7 mouse cellular contexts compared by ENCODE assay signal in genomic region chr19:32757831-32758792, GRCm38 (mm10). TPM values are rescaled to one million over a fixed set of nuclear protein-coding genes. Genes with fewer than 3 reads are reported as not detected.
DNase-seq lines count a peak whose midpoint lies in the region; ATAC-seq lines count a peak whose summit lies in the region.

No protein-coding gene starts in this region.

- no peaks in the 10 kb centered on the region for H3K9me3 ChIP-seq in intestine, embryonic 16.5 days (ENCODE audit: control insufficient read depth, low read length)
- no peaks in the 10 kb centered on the region for H3K9me3 ChIP-seq in limb, embryonic 13.5 days
- H3K9me3 ChIP-seq in midbrain, embryonic 16.5 days (replicated peaks; ENCODE audit: control insufficient read depth, low read length, poor library complexity, severe bottlenecking): no peaks in the 10 kb centered on the region

- H3K4me3 ChIP-seq in intestine, embryonic 16.5 days (ENCODE audit: low read length): peak overlapping the region; percentile 100
- H3K4me3 ChIP-seq in limb, embryonic 13.5 days: peak overlapping the region; percentile 96
- peak overlapping the region; percentile 69 for H3K4me3 ChIP-seq in midbrain, embryonic 16.5 days (ENCODE audit: low read depth, low read length)

- H3K27me3 ChIP-seq in intestine, embryonic 16.5 days (replicated peaks; ENCODE audit: control insufficient read depth, insufficient read depth, low read length): no peaks in the 10 kb centered on the region
- H3K27me3 ChIP-seq in limb, embryonic 13.5 days: peaks cover 21% of the 10 kb centered on the region
- H3K27me3 ChIP-seq in midbrain, embryonic 16.5 days (ENCODE audit: control insufficient read depth, insufficient read depth, low read depth, low read length): no peaks in the 10 kb centered on the region
- no peaks in the 10 kb centered on the region for H3K27me3 ChIP-seq in splenic B cell, adult 2 months (ENCODE audit: control insufficient read depth, insufficient read depth, low read length, poor library complexity, severe bottlenecking)

- H3K9ac ChIP-seq in intestine, embryonic 16.5 days (ENCODE audit: low read depth, low read length): peak overlapping the region; percentile 100
- H3K9ac ChIP-seq in limb, embryonic 13.5 days: peak overlapping the region; percentile 99
- peak overlapping the region; percentile 98 for H3K9ac ChIP-seq in midbrain, embryonic 16.5 days (ENCODE audit: low read depth, low read length)

- peak; percentile 1; the same call in 1 of the 2 replicates for ATAC-seq in intestine, embryonic 16.5 days
- 0 out of 2 replicates have a peak, but pooled peaks have one; percentile 2 for ATAC-seq in limb, embryonic 13.5 days (ENCODE audit: low FRiP score, low read depth)
- ATAC-seq in midbrain, embryonic 16.5 days: peak; percentile 12

- WGBS in intestine, embryonic 16.5 days: under 1% methylated on average over 49 of the region's 69 CpGs
- WGBS in limb, embryonic 13.5 days: under 1% methylated on average over 42 of the region's 69 CpGs
- under 1% methylated on average over 42 of the region's 69 CpGs for WGBS in midbrain, embryonic 16.5 days

- peak overlapping the region; percentile 100 for H3K27ac ChIP-seq in intestine, embryonic 16.5 days (ENCODE audit: low read length)
- H3K27ac ChIP-seq in limb, embryonic 13.5 days: peak overlapping the region; percentile 99
- H3K27ac ChIP-seq in midbrain, embryonic 16.5 days (ENCODE audit: low read length): peak overlapping the region; percentile 99

- peaks cover 12% of the 10 kb centered on the region for H3K4me1 ChIP-seq in intestine, embryonic 16.5 days (ENCODE audit: control insufficient read depth, insufficient read depth, low read length)
- H3K4me1 ChIP-seq in limb, embryonic 13.5 days: peaks cover 29% of the 10 kb centered on the region
- peaks cover 28% of the 10 kb centered on the region for H3K4me1 ChIP-seq in midbrain, embryonic 16.5 days (ENCODE audit: control insufficient read depth, insufficient read depth, low read length)

- H3K4me2 ChIP-seq in intestine, embryonic 16.5 days (ENCODE audit: low read depth, low read length): peak overlapping the region; percentile 71
- peak overlapping the region; percentile 90 for H3K4me2 ChIP-seq in limb, embryonic 13.5 days (replicated peaks)
- H3K4me2 ChIP-seq in midbrain, embryonic 16.5 days (ENCODE audit: low read length): peak overlapping the region; percentile 63

- no peaks in the 10 kb centered on the region for H3K36me3 ChIP-seq in intestine, embryonic 16.5 days (ENCODE audit: control insufficient read depth, insufficient read depth, low read length)
- H3K36me3 ChIP-seq in limb, embryonic 13.5 days: no peaks in the 10 kb centered on the region; the same call in 1 of the 2 replicates
- no peaks in the 10 kb centered on the region for H3K36me3 ChIP-seq in midbrain, embryonic 16.5 days (ENCODE audit: control insufficient read depth, insufficient read depth, low read length)
- H3K36me3 ChIP-seq in splenic B cell, adult 2 months (ENCODE audit: control insufficient read depth, insufficient read depth, low read length, poor library complexity, severe bottlenecking): no peaks in the 10 kb centered on the region

- DNase-seq in adipocyte (ENCODE audit: low spot score): peak; percentile 56
- peak; percentile 66 for DNase-seq in cerebellum, adult 9-10 months
- DNase-seq in gastrocnemius, postnatal 10 days: peak; percentile 69
- DNase-seq in splenic B cell, adult 2 months (ENCODE audit: low read depth, low spot score): peak; percentile 58

RNA-seq across cellular contexts. Expression of gene Pten, which starts 0.8 kb away (rescaled TPM):
- total RNA-seq in gastrocnemius, postnatal 10 days (2021): 10 to 100 TPM; 44.7 to 46.3 TPM
- 7.1 and 7.6 TPM in 2 replicates for polyA plus RNA-seq in intestine, embryonic 16.5 days (2015; fragmentation: Nextera tagmentation; extraction: Ambion mirVana)
- polyA plus RNA-seq in limb, embryonic 13.5 days (2015; fragmentation: Nextera tagmentation; extraction: Ambion mirVana): 8.1 and 9.3 TPM in 2 replicates
- 12.0 TPM in 2 replicates for polyA plus RNA-seq in midbrain, embryonic 16.5 days (2015; fragmentation: Nextera tagmentation; extraction: Ambion mirVana)

RNA-seq across cellular contexts. Expression of gene Atad1, which starts 18.5 kb away (rescaled TPM):
- total RNA-seq in gastrocnemius, postnatal 10 days (2021): 10 to 100 TPM; 42.2 to 45.2 TPM
- 73.1 and 77.4 TPM in 2 replicates for polyA plus RNA-seq in intestine, embryonic 16.5 days (2015; fragmentation: Nextera tagmentation; extraction: Ambion mirVana)
- polyA plus RNA-seq in limb, embryonic 13.5 days (2015; fragmentation: Nextera tagmentation; extraction: Ambion mirVana): 63.7 and 65.1 TPM in 2 replicates
- polyA plus RNA-seq in midbrain, embryonic 16.5 days (2015; fragmentation: Nextera tagmentation; extraction: Ambion mirVana): 116 and 120 TPM in 2 replicates

Comparison
In these comparisons a context has a peak if more than half of its experiments do, and no peak if none do; other contexts are left out.
1. Peak in every context shown above with its lines: DNase-seq, ATAC-seq, H3K4me3 ChIP-seq and H3K27ac ChIP-seq.